Mouse (Mus musculus): ENCODE data around the gene B2m.
"Not testable (repeated sequence)": the region's sequence is repeated elsewhere in the genome, so short reads cannot be mapped to it uniquely, and the experiment has no call there.

Gene B2m

DNA sequence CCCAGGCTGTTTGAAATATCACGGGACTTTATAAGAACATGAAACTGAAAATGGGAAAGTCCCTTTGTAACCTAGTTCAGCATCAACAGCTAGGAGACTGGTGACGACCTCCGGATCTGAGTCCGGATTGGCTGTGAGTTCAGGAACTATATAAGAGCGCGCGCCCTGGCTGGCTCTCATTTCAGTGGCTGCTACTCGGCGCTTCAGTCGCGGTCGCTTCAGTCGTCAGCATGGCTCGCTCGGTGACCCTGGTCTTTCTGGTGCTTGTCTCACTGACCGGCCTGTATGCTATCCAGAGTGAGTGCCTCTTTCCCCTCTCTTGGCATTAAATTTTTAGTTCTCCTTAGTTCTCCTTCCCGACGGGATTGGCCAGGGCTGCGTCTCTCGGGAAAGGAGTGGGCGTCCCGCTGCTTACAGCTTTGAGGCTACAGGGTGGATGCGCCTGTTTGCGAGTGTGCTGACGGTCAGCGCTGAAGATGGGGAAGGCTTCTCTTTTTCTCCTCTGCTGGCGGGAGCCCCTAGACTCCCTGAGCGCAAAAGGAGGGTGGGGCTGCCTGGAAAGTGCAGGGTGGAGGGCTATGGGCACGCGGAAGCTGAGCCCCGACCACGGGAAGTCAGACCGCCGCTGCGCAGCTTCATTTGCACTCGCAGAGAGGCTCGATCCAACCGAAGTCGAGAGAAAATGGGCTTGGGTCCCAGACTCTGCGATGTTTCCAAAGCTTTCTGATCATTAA lies at the start of gene B2m:
Gene B2m (plus strand): TSS at position 179 of the 734 bp plus-strand sequence.
- in situ Hi-C loops (cut with MseI, MboI), result no loop called here

- in situ Hi-C loops (cut with MseI, MboI), result not testable (repeated sequence)
These were observed 49.8 kb upstream of the B2m start for GRCm38 (mm10) chr2:122097686-122098085.

- in situ Hi-C loops (cut with MseI, MboI), result no loop called here
These were observed 45.4 kb upstream of the B2m start for GRCm38 (mm10) chr2:122102070-122102469.

GRCm38 (mm10) chr2:122108101-122108500 lies 39.4 kb upstream of the B2m start:
- in situ Hi-C loops (cut with MseI, MboI), result no loop called here

DNA sequence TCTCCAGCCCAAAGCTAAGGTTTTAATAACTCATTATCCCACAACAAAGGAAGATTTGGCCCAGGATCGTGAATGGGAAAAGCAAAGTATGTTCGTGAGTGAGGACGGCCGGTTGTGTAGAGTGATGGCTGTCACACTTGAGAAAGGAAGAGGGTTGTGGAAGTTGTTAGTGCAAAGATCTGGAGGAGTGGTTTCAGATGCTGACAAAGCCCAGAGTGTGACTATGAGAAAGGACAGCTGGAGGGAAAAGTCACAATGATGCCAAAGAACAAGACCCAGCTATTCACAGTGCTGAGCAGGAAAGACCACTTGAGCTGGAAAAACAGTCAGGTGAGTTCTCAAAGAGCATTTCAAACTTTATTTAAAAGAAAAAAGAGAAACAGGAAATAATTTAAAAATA lies 37.8 kb upstream of the B2m start:
- in situ Hi-C loops (cut with MseI, MboI), result no loop called here

GRCm38 (mm10) chr2:122116888-122117287 lies 30.6 kb upstream of the B2m start:
- in situ Hi-C loops (cut with MseI, MboI), result no loop called here

DNA sequence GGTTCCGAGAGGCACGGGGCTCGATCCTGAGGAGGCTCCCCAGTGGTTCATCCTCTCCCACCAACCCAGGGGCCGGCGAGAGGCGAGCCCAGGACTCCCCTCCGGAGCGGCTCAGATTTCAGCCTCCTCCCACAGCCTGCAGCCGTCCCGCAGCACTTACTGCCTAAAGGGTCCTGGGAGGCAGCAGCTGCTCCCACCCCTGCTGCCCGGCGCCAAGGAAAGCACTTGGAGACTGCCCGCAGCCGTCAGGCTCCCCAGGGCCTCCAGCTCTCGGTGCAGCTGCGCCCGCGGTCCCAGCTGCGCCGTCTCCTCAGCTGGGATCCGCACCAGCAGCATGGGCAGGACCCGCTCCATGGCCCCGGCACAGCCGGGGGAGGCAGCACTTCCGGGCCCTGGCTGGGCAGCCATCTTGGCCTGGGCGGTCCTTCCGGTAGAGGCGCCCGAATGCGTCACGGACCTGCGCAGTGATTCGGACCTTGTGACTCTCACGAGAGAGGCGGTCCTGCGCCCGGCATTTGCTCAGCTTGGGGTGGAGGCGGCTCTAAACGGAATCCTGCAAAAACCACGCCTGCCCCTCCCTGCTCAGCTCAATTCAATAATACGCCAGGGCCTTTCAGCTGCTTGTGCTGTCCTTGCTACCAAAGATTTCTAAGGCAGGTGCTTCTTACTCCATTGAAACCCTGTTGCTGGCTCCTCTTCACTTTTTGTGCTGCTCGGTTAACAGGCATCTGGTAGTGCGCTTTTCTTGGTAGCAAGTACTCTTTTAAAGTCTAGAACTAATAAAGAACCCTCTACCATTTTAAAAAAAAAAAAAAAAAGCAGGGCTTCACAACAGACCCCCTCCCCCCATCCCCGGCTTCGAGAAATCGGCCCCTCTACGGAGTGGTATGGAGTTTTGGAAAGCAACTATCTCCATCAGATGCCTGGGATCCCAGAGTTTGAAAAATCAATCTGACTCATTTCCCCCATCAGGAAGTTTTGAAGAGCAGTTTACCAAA lies 29.2 kb upstream of the B2m start, which contains the start of gene Spg11:
Gene Spg11 (minus strand): TSS at position 426 of the 998 bp plus-strand sequence.
- in situ Hi-C loops (cut with MseI, MboI), result no loop called here

GRCm38 (mm10) chr2:122125680-122126572 lies 21.6 kb upstream of the B2m start:
- in situ Hi-C loops (cut with MseI, MboI), result no loop called here

GRCm38 (mm10) chr2:122126765-122127347 lies 20.6 kb upstream of the B2m start:
- in situ Hi-C loops (cut with MseI, MboI), result no loop called here

DNA sequence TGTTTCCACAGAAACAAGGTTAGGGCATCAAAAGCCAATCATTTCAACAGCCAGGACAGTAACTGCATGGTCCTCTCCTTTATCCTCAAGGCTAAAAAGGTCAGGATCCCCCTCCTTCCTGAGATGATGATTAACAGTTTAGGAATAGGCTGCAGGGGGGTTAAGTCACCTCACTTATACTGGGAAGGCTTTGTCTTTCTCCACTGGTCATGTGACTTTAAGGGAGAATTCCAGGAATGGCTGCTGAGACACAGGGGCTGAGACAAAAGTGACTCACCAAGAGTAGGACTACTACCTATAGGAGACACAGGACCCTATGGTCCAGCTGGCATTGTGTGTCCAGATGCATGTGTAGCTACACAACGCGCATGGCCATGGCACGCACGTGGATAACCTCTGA lies 19.9 kb upstream of the B2m start:
- in situ Hi-C loops (cut with MseI, MboI), result no loop called here

- in situ Hi-C loops (cut with MseI, MboI), result no loop called here
These were observed 15.4 kb upstream of the B2m start for GRCm38 (mm10) chr2:122132078-122132477.

DNA sequence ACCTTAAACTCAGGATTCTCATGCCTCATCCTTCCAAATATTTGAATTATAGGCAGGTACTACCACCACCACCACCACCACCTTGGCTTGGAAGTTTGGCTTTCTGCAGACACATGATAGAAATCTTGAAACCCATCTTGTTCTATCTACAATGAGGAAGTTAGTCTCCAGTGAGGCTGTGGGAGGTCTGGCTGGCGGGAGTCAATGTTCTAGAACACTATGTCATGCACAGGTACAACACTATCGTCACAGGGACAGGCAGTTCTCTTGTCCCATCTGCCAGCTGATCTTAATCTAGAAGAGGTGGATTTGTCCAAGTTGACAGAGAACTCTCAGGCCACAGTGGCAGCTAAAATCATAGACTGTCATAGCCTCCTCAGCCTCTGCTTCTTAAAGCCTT lies 14.9 kb upstream of the B2m start:
- in situ Hi-C loops (cut with MseI, MboI), result no loop called here

DNA sequence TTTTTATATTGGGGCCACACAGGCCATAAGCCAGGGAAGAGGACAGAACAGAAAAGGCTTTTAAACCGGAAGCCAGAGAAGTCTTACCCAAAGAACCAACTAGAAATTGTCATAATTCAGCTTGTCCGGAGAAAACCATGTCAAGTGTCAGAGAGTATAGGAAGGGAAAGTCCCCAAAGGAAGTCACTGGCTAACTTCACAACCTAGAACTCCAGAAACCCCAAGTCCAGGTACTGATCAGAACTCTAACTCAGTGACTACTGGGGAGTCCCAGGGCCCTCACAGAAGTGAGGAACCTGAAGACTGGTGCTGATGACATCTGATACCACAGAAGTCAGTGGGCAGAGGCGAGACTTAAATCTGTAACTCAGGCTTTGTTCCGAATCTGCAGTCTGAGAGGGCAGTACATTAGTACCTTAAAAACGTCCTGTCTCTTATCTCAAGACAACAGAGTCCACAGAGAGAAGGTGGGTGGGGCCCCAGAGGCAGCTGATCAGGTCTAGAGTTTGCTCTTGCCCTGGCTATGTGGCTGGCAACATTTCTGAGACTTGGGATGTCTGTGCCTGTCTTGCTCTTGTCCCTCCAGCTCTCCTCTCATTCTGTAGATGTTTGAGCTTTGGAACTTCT lies 9.5 kb upstream of the B2m start:
- in situ Hi-C loops (cut with MseI, MboI), result no loop called here

DNA sequence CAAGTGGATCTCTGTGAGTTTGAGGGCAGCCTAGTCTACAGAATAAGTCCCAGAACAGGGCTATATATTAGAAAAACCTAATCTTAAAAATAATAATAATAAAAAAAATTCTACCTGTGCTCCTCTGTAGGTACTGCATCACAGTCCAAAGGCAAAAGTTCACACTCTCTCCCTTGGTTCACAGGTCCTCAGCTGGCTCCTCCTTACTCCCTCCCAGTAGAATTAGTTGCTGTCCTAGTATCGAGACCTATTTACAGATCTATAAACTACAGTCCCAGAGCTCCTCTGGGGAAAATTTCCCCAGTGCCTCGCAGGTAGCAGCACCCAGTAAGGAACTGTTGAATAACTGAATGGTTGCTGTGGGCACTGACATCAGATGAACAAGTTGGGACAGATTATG lies 6.7 kb upstream of the B2m start:
- in situ Hi-C loops (cut with MseI, MboI), result no loop called here

DNA sequence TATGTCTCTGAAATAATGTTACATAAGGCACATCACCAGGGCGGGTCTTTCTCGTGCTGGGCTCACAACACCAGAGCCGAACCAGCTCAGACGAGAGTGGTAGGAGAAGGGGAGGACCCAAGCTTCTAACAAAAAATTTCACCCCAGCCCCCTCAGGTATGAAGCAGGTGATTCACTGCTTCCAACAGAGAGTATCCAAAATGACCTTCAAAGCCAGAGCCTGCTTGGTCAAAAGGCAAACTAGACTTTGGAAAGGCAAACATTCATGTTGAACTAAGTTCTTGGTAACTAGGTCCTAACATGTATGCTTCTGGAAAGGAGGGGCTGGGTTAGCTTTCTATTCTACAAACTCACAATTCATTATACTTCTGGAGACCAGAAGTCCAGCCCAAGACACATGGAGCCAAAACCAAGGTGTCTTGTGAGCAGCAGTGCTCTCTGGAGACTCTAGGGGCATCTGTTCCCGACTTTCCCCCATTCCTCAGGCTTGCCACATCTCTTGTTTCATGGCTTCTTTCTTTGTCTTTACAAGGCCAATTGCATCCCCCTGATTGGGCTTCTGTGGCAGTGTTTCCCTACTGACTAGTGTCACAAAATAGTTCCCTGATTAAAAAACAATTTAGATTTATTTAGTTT lies 6.0 kb upstream of the B2m start:
- in situ Hi-C loops (cut with MseI, MboI), result no loop called here

DNA sequence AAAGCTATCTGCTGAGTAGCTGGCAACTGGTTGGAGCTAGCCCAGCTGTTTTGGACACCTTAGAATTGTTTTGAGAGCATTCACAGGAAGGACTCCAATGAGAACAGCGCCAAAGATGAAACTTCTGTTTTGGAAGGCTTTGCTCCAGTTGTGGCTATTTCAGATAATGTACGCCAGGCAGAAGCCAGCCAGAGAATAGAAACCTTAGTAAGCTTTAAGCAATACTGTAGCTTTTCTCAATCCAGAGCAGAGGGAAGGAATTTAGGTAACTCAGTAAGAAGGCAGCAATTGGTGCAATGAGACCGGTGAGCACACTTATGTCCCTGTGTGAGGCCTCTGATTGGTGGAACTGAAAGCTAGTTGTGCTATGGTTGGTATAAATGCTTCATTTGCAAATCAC lies 4.4 kb upstream of the B2m start:
- in situ Hi-C loops (cut with MseI, MboI), result no loop called here

- in situ Hi-C loops (cut with MseI, MboI), result no loop called here
These were observed 1.7 kb upstream of the B2m start for GRCm38 (mm10) chr2:122145756-122146155.

- in situ Hi-C loops (cut with MseI, MboI), result no loop called here
These were observed 799 bp upstream of the B2m start for GRCm38 (mm10) chr2:122146687-122147086.

DNA sequence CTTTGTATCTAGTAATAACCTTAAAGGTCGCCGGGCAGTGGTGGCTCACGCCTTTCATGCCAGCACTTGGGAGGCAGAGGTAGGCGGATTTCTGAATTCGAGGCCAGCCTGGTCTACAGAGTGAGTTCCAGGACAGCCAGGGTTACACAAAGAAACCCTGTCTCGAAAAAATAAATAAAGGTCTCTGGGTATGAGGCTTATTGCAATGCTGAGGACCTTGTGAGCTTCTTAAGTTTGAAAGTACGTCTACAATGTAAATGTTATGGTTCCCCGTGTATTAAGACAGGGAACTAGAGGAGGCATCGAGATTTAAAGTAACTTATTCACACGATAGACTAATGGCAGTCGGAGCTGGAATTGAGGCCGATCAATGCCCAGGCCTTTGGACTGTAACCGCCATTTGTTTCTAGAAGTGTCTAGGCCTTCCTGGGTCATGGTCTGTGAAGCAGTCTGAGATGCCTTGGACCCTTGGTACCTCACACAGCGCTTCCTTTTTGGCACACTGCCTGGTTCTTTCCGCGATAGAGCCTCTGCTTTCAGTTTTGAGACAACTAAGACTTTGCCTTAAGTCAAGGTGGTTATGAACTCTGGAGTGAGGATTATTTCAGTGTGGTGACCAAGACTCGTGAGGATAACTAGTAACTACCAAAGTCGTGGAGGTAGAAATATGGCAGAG lies 894 bp downstream of the B2m start:
- in situ Hi-C loops (cut with MseI, MboI), result no loop called here

- in situ Hi-C loops (cut with MseI, MboI), result no loop called here
These were observed 1.8 kb downstream of the B2m start for GRCm38 (mm10) chr2:122149316-122149715.
